Mouse (Mus musculus): Measurements from ENCODE around the gene Gm20431. TPM values are rescaled to one million over a fixed set of nuclear protein-coding genes. Genes with fewer than 3 reads are reported as not detected.

Gm20431 gene
- total RNA-seq, 1 experiment, result 21.9 TPM

DNA sequence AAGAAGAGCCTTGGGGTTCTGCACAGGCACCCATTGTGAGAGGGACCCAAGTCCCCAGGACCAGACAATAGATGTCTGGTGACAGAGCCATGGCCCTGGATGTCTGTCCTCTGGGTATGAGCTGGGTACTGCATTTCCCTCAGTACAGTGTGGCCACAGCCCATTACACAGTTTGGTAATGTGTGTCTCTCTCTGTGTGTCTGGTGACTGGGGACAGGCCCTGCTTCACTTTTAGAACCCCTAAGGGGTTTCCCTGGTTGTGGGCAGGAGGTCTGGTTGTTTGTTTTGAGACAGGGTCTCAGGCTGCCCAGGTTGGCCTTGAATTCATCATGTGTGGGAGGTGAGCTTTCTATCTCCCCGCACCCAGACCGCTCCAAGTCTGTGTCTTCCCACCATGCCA, 76.0 kb downstream of the Gm20431 start:
- no peak for TF ChIP-seq CHD2 (IDR thresholded peaks at IDR 0.05; ENCODE audit: low read depth, low read length)
- no peak for TF ChIP-seq HCFC1 (IDR thresholded peaks at IDR 0.05; ENCODE audit: borderline replicate concordance, insufficient read depth, low read length)
- TF ChIP-seq MAFK (IDR thresholded peaks at IDR 0.05; ENCODE audit: insufficient read depth, low read depth, low read length), result no peak
- no peak for TF ChIP-seq ZNF384 (IDR thresholded peaks at IDR 0.05; ENCODE audit: low read depth, low read length)
- no peak for TF ChIP-seq ZC3H11A (IDR thresholded peaks at IDR 0.05; ENCODE audit: borderline replicate concordance, low read depth, low read length)
- Histone ChIP-seq H3K27ac (ENCODE audit: insufficient read depth, low read depth, low read length, poor library complexity, severe bottlenecking) (no peak overlapping the region), H3K4me1 (ENCODE audit: control insufficient read depth in 2 of 2, insufficient read depth in 2 of 2, low read length in 2 of 2, poor library complexity in 1 of 2) (peaks cover 0 to 45% of the 10 kb centered on the region in 2 experiments; a peak in 3 of 4 replicates), H3K9ac (ENCODE audit: insufficient read depth, low read depth, low read length, poor library complexity, severe bottlenecking) (no peak overlapping the region), H3K4me3 (ENCODE audit: insufficient read depth in 1 of 2, low read depth in 1 of 2, low read length in 2 of 2, poor library complexity in 1 of 2, severe bottlenecking in 1 of 2) (no peak overlapping the region), H3K9me3 (ENCODE audit: control insufficient read depth, insufficient read depth, low read depth, low read length) (no peaks in the 10 kb centered on the region), H3K36me3 (ENCODE audit: control insufficient read depth, insufficient read depth, low read length, poor library complexity, severe bottlenecking) (no peaks in the 10 kb centered on the region)
- no peak for DNase-seq (ENCODE audit: low read depth, low spot score)
- in situ Hi-C loops (cut with MboI; ENCODE audit: low sequenced_read_pairs in 2 of 2, unreplicated experiment in 2 of 2), result no loop called here

DNA sequence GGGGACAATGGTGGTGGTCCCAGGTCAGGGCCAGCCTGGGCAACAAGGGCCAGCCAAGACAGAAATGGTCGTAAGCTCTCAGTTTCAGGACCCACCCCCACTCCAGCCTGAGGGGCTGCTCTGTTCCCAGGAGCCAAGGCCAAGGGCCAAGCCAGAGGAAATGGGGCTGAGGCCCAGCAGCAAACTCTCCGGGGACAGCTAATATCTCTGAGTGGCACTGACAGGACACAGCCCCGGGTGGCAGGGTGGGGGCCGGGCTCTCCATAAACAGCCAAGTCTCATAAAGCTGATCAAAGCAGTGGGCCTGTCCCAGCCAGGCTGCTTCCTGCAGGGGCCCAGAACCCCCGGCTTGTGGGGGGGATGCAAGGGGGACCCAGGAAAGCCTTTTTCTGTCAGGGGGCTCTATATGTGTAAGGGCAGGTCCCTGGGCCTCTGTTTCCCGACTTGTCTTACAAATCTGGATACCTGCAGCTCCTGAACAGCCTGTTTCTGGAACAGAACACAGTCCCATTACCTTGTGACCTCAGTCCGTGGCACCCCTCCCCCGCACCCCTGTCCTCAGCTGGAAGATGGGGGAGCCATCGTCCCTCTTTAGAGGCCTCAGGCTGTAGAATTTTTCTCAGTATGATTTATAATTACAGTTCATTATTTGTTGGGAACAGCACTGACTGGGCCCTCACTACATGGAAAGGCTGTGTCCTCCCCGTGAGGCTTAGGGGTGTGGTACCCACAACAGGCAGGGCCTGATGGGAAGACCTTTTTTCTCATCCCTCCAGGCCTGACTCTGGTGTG, 77.9 kb downstream of the Gm20431 start:
- peaks cover 0 to 40% of the 10 kb centered on the region in 2 experiments; a peak in 2 of 4 replicates for H3K4me1 ChIP-seq (ENCODE audit: control insufficient read depth in 2 of 2, insufficient read depth in 2 of 2, low read length in 2 of 2, poor library complexity in 1 of 2)
- no peaks in the 10 kb centered on the region for H3K9me3 ChIP-seq (ENCODE audit: control insufficient read depth, insufficient read depth, low read depth, low read length)
- TF ChIP-seq MAFK (IDR thresholded peaks at IDR 0.05; ENCODE audit: insufficient read depth, low read depth, low read length) (no peak), HCFC1 (IDR thresholded peaks at IDR 0.05; ENCODE audit: borderline replicate concordance, insufficient read depth, low read length) (no peak), ZNF384 (IDR thresholded peaks at IDR 0.05; ENCODE audit: low read depth, low read length) (no peak), ZC3H11A (IDR thresholded peaks at IDR 0.05; ENCODE audit: borderline replicate concordance, low read depth, low read length) (no peak), CHD2 (IDR thresholded peaks at IDR 0.05; ENCODE audit: low read depth, low read length) (no peak)
- no peaks in the 10 kb centered on the region for H3K36me3 ChIP-seq (ENCODE audit: control insufficient read depth, insufficient read depth, low read length, poor library complexity, severe bottlenecking)
- no peak overlapping the region for H3K9ac ChIP-seq (ENCODE audit: insufficient read depth, low read depth, low read length, poor library complexity, severe bottlenecking)
- no peak for DNase-seq (ENCODE audit: low read depth, low spot score)
- in situ Hi-C loops (cut with MboI; ENCODE audit: low sequenced_read_pairs in 2 of 2, unreplicated experiment in 2 of 2), result no loop called here
- H3K27ac ChIP-seq (ENCODE audit: insufficient read depth, low read depth, low read length, poor library complexity, severe bottlenecking), result no peak overlapping the region
- no peak overlapping the region for H3K4me3 ChIP-seq (ENCODE audit: insufficient read depth in 1 of 2, low read depth in 1 of 2, low read length in 2 of 2, poor library complexity in 1 of 2, severe bottlenecking in 1 of 2)

DNA sequence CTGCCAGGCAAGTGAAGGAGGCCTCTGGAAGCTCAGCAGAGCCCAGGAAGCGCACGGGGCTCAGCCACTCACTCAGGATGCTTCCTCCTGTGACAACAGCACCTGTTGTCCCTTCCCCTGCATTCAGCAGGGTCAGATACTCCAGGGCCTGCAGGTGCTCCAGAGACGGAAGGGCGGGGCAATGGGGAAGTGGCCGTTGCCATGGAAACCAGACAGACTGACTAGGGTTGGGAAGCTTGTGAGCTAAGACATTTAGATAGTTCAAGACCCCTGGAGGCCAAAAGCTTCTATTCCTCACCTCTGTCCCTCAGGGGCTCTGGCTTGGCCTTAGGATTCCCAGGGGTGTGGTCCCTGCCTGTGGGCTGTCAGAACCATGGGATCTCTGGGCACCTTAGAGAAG, 82.8 kb downstream of the Gm20431 start:
- peak; percentile 91 for DNase-seq (ENCODE audit: low read depth, low spot score)
- in situ Hi-C loops (cut with MboI; ENCODE audit: low sequenced_read_pairs in 2 of 2, unreplicated experiment in 2 of 2), result no loop called here
- H3K4me3 ChIP-seq (ENCODE audit: insufficient read depth in 1 of 2, low read depth in 1 of 2, low read length in 2 of 2, poor library complexity in 1 of 2, severe bottlenecking in 1 of 2), result peak overlapping the region in 1 of 2 experiments; percentile 4; a peak in 1 of 4 replicates
- peaks cover 0 to 23% of the 10 kb centered on the region in 2 experiments; a peak in 2 of 4 replicates for H3K4me1 ChIP-seq (ENCODE audit: control insufficient read depth in 2 of 2, insufficient read depth in 2 of 2, low read length in 2 of 2, poor library complexity in 1 of 2)
- H3K27ac ChIP-seq (ENCODE audit: insufficient read depth, low read depth, low read length, poor library complexity, severe bottlenecking), result no peak overlapping the region; the same call in 1 of the 2 replicates
- no peaks in the 10 kb centered on the region for H3K36me3 ChIP-seq (ENCODE audit: control insufficient read depth, insufficient read depth, low read length, poor library complexity, severe bottlenecking)
- peak overlapping the region; percentile 49; the same call in 1 of the 2 replicates for H3K9ac ChIP-seq (ENCODE audit: insufficient read depth, low read depth, low read length, poor library complexity, severe bottlenecking)
- H3K9me3 ChIP-seq (ENCODE audit: control insufficient read depth, insufficient read depth, low read depth, low read length), result no peaks in the 10 kb centered on the region
- TF ChIP-seq MAFK (IDR thresholded peaks at IDR 0.05; ENCODE audit: insufficient read depth, low read depth, low read length) (no peak), ZC3H11A (IDR thresholded peaks at IDR 0.05; ENCODE audit: borderline replicate concordance, low read depth, low read length) (no peak), HCFC1 (IDR thresholded peaks at IDR 0.05; ENCODE audit: borderline replicate concordance, insufficient read depth, low read length) (no peak), ZNF384 (IDR thresholded peaks at IDR 0.05; ENCODE audit: low read depth, low read length) (no peak), CHD2 (IDR thresholded peaks at IDR 0.05; ENCODE audit: low read depth, low read length) (no peak)

DNA sequence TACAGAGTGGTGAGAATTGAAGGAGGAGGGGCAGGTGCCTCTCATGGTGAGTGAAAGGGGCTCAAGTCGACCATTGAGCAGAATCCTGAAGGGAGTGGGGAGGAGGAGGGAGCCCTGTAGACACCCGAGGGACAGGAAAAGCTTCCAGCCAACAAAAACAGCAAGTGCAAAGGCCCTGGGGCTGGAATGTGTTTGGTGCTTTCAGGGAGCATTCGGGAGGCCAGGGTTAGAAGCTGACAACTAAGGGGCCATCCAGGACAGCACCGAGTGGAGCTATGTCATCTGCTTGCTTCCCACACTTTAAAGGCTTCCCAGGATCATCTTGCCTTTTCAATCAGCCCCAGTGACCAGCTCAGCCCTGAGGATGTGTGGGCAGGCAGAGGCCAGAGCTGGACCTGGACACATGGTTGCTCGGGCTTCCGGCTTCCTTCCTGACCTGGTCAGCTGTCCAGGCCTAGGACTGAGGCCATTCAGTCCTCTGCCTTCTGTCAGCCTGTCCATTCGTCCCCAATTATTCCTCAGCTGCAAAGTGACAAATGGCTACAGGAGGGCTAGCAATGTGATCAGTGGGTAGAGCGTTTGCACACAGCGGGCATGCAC, 84.0 kb downstream of the Gm20431 start:
- in situ Hi-C loops (cut with MboI; ENCODE audit: low sequenced_read_pairs in 2 of 2, unreplicated experiment in 2 of 2), result no loop called here
- Histone ChIP-seq H3K9me3 (ENCODE audit: control insufficient read depth, insufficient read depth, low read depth, low read length) (no peaks in the 10 kb centered on the region), H3K4me3 (ENCODE audit: insufficient read depth in 1 of 2, low read depth in 1 of 2, low read length in 2 of 2, poor library complexity in 1 of 2, severe bottlenecking in 1 of 2) (no peak overlapping the region), H3K36me3 (ENCODE audit: control insufficient read depth, insufficient read depth, low read length, poor library complexity, severe bottlenecking) (no peaks in the 10 kb centered on the region), H3K27ac (ENCODE audit: insufficient read depth, low read depth, low read length, poor library complexity, severe bottlenecking) (no peak overlapping the region), H3K9ac (ENCODE audit: insufficient read depth, low read depth, low read length, poor library complexity, severe bottlenecking) (no peak overlapping the region), H3K4me1 (ENCODE audit: control insufficient read depth in 2 of 2, insufficient read depth in 2 of 2, low read length in 2 of 2, poor library complexity in 1 of 2) (peaks cover 0 to 11% of the 10 kb centered on the region in 2 experiments; a peak in 2 of 4 replicates)
- TF ChIP-seq HCFC1 (IDR thresholded peaks at IDR 0.05; ENCODE audit: borderline replicate concordance, insufficient read depth, low read length) (no peak), ZC3H11A (IDR thresholded peaks at IDR 0.05; ENCODE audit: borderline replicate concordance, low read depth, low read length) (no peak), ZNF384 (IDR thresholded peaks at IDR 0.05; ENCODE audit: low read depth, low read length) (no peak), CHD2 (IDR thresholded peaks at IDR 0.05; ENCODE audit: low read depth, low read length) (no peak), MAFK (IDR thresholded peaks at IDR 0.05; ENCODE audit: insufficient read depth, low read depth, low read length) (no peak)
- no peak for DNase-seq (ENCODE audit: low read depth, low spot score)

All from ES-E14 (cell line).